Mouse (Mus musculus) cortical plate, adult 2 months (tissue): ENCODE measurements around the gene Usp17lb. TPM values are rescaled to one million over a fixed set of nuclear protein-coding genes. Genes with fewer than 3 reads are reported as not detected.
"Not testable (repeated sequence)": the region's sequence is repeated elsewhere in the genome, so short reads cannot be mapped to it uniquely, and the experiment has no call there.

Experiments used
- H3K27ac ChIP-seq: fragments of 200-500 bp; 2 replicates; pipeline ENCODE4 v1.5.1; 2012; ENCODE audit warnings: low read length, control low read depth, inconsistent platforms; ENCODE audit not compliant: insufficient read depth
- H3K4me1 ChIP-seq: fragments of 200-500 bp; 2 replicates; pipeline ENCODE4 v1.6.1; 2011; ENCODE audit warnings: low read length; ENCODE audit not compliant: control insufficient read depth, insufficient read depth
- H3K4me3 ChIP-seq: fragments of 200-500 bp; 2 replicates; pipeline ENCODE4 v1.5.1; 2011; ENCODE audit warnings: mild to moderate bottlenecking, low read length, control low read depth; ENCODE audit not compliant: insufficient read depth
- CTCF ChIP-seq: fragments of 200-500 bp; IDR thresholded peaks from 2 replicates; pipeline ENCODE4 v1.5.1; 2011; ENCODE audit warnings: mild to moderate bottlenecking, control low read depth, low read length; ENCODE audit not compliant: insufficient read depth; ENCODE audit errors: extremely low read depth
- POLR2A ChIP-seq: fragments of 200-500 bp; IDR thresholded peaks from 2 replicates; pipeline ENCODE4 v1.6.1; 2011; ENCODE audit warnings: mild to moderate bottlenecking, low read length, control low read depth; ENCODE audit not compliant: insufficient read depth; ENCODE audit errors: extremely low read depth
- polyA plus RNA-seq: library from polyadenylated mRNA; depleted of rRNA; stranded (reverse); fragments of >200 nt; gene quantifications from 2 replicates; pipeline ENCODE4 v1.2.3, GENCODE M21; 2012; rRNA removed

Gene Usp17lb
- not detected in 2 replicates for polyA plus RNA-seq

DNA sequence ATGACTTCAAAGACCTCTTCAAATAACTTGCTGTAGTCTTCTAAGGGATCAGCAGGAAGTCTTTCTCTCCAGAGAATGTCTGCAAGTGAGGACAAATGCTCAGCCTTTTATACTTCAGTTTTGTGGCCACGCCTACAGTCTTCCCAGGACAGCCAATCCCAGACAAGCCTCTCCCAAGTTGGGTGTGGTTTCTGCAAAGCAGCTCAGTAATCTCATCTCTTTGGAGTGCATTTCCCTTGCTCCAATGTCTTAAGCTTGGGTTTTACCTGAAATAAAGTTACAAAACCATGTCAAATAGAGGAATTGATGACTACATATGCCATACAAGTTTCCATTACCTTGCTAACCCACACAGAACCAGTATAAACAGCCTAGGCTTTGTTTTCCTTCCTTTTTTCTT, at the start of gene Usp17lb:
TSS of gene Usp17lb (minus strand) at position 101 of the 400 bp plus-strand sequence.
- no peaks in the 10 kb centered on the region for H3K4me1 ChIP-seq
- TF ChIP-seq POLR2A (no peak), CTCF (no peak)
- H3K4me3 ChIP-seq = no peak within 1 kb of the TSS
- H3K27ac ChIP-seq = no peak within 1 kb of the TSS

GRCm38 (mm10) chr7:104877731-104878130, 35.3 kb upstream of the Usp17lb start, which contains the start of gene Olfr665:
TSS of gene Olfr665 (plus strand) at chr7:104878031.
- TF ChIP-seq CTCF = no peak
- TF ChIP-seq POLR2A = no peak
- Histone ChIP-seq H3K4me1 (no peaks in the 10 kb centered on the region), H3K4me3 (no peak within 1 kb of the TSS), H3K27ac (no peak within 1 kb of the TSS)

DNA sequence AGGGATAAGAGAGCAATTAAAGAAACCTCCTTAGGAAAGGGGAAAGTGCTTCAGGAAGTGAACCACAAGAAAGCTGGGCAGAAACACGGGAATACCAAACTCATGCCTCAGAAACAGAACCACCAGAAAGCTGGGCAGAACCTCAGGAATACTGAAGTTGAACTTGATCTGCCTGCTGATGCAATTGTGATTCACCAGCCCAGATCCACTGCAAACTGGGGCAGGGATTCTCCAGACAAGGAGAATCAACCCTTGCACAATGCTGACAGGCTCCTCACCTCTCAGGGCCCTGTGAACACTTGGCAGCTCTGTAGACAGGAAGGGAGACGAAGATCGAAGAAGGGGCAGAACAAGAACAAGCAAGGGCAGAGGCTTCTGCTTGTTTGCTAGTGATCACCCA, 19.0 kb upstream of the Usp17lb start:
- no peak for TF ChIP-seq POLR2A
- TF ChIP-seq CTCF = no peak
- Histone ChIP-seq H3K4me3 (no peak overlapping the region), H3K27ac (no peak overlapping the region), H3K4me1 (no peaks in the 10 kb centered on the region)

GRCm38 (mm10) chr7:104857683-104858082, 15.3 kb upstream of the Usp17lb start:
- TF ChIP-seq POLR2A = no peak
- Histone ChIP-seq H3K27ac (no peak overlapping the region), H3K4me3 (no peak overlapping the region), H3K4me1 (no peaks in the 10 kb centered on the region)

- H3K4me1 ChIP-seq, H3K27ac ChIP-seq, H3K4me3 ChIP-seq: not testable (repeated sequence)
Observed at GRCm38 (mm10) chr7:104856709-104857108, 14.3 kb upstream of the Usp17lb start, which contains the start of gene Usp17la. TSS of gene Usp17la (plus strand) at chr7:104857009.

DNA sequence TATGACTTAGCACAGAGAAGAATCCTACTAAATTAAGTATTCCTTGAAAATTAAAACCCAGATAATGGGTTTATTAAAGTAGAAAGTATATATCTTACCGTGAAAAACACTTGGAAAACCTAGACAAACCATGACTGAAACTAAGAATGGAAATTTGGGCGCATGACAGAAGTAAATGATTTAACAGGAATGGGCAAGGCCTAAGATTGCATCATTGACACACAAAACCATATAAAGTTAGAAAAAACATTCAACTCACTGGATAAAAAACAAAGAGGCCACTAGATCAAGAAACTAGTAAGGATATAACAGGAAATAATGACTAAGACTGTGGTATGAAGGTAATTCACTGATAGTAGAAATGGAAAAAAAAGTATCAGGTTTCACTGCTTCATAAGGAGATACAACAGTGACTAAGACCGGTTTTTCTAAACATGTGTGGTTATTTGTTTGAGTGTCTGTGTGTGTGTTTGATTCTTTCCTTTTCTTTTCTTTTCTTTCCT, 12.9 kb upstream of the Usp17lb start:
- H3K4me3 ChIP-seq = no peak overlapping the region
- no peak overlapping the region for H3K27ac ChIP-seq
- H3K4me1 ChIP-seq = no peaks in the 10 kb centered on the region
- TF ChIP-seq POLR2A (no peak), CTCF (no peak)

- not testable (repeated sequence) for H3K27ac ChIP-seq, H3K4me1 ChIP-seq, H3K4me3 ChIP-seq
Observed at GRCm38 (mm10) chr7:104851546-104851945, 9.1 kb upstream of the Usp17lb start.

DNA sequence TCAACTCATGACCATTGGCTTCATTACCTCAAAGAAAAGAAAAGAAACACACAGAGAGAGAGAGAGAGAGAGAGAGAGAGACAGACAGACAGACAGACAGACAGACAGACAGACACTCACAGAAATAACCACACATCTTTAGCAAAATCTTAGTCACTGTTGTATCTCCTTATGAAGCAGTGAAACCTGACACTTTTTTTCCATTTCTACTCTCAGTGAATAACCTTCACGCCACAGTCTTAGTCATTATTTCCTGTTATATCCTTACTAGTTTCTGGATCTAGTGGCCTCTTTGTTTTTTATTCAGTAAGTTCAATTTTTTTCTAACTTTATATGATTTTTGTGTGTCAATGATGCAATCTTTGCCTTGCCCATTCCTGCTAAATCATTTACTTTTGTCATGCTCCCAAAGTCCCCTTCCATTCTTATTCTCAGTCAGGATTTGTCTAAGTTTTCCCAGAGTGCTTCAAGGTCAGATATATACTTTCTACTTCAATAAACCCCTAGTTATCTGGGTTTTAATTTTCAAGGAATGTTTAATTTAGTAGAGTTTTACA, 1.4 kb upstream of the Usp17lb start:
- Histone ChIP-seq H3K4me3 (no peak overlapping the region), H3K27ac (no peak overlapping the region), H3K4me1 (no peaks in the 10 kb centered on the region)
- TF ChIP-seq POLR2A (no peak), CTCF (no peak)

DNA sequence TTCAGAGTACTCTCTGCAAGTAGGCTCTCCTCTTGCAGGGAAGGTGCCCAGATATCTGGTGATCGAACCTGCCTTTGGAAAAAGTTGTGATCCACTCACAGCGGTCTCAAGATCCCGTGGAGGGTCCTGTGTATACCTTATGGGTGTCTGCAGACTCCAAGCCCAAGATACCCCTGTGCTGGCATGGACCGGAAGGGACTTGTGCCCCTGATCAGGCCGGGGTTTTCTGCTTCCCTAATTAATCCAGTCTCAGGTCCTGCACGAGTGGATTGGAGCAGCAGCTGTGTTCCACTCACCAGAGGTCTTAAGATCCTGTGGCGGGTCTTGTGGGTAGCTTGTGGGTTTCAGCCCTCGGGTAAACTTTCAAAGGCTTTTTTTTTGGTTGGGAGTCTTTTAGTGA, 32.1 kb downstream of the Usp17lb start:
- H3K27ac ChIP-seq, H3K4me3 ChIP-seq, H3K4me1 ChIP-seq: not testable (repeated sequence)

GRCm38 (mm10) chr7:104790796-104791195, 51.6 kb downstream of the Usp17lb start:
- H3K4me3 ChIP-seq = no peak overlapping the region
- no peak for TF ChIP-seq CTCF
- TF ChIP-seq POLR2A = no peak
- no peak overlapping the region for H3K27ac ChIP-seq
- no peaks in the 10 kb centered on the region for H3K4me1 ChIP-seq

Other genes starting within 250 kb of the Usp17lb start
- gene Olfr655, start 240.8 kb downstream of the Usp17lb start, polyA plus RNA-seq = not detected in 2 replicates
- not detected in 2 replicates for gene Olfr656, start 228.6 kb downstream of the Usp17lb start, polyA plus RNA-seq
- not detected in 2 replicates for gene Olfr657, start 217.8 kb downstream of the Usp17lb start, polyA plus RNA-seq
- gene Olfr658, start 195.3 kb downstream of the Usp17lb start, polyA plus RNA-seq = 0.04 TPM in 2 replicates
- not detected in 2 replicates for gene Olfr659, start 175.8 kb downstream of the Usp17lb start, polyA plus RNA-seq
- not detected in 2 replicates for gene Olfr661, start 156.1 kb downstream of the Usp17lb start, polyA plus RNA-seq
- gene Usp17le, start 65.1 kb downstream of the Usp17lb start, polyA plus RNA-seq = not detected in 2 replicates
- gene Usp17la, start 14.4 kb upstream of the Usp17lb start, polyA plus RNA-seq = not detected in 2 replicates
- gene Olfr665, start 35.4 kb upstream of the Usp17lb start, polyA plus RNA-seq = not detected in 2 replicates
- not detected in 2 replicates for gene Olfr666, start 53.3 kb upstream of the Usp17lb start, polyA plus RNA-seq
- not detected in 2 replicates for gene Olfr667, start 78.9 kb upstream of the Usp17lb start, polyA plus RNA-seq
- gene Olfr668, start 85.5 kb upstream of the Usp17lb start, polyA plus RNA-seq = not detected in 2 replicates
- gene Olfr669, start 91.6 kb upstream of the Usp17lb start, polyA plus RNA-seq = not detected in 2 replicates
- gene Olfr670, start 120.0 kb upstream of the Usp17lb start, polyA plus RNA-seq = not detected in 2 replicates
- gene Olfr671, start 136.5 kb upstream of the Usp17lb start, polyA plus RNA-seq = not detected in 2 replicates
- not detected in 2 replicates for gene Olfr672, start 159.4 kb upstream of the Usp17lb start, polyA plus RNA-seq
- gene Olfr675, start 185.9 kb upstream of the Usp17lb start, polyA plus RNA-seq = not detected in 2 replicates
- gene Olfr676, start 190.1 kb upstream of the Usp17lb start, polyA plus RNA-seq = not detected in 2 replicates
- not detected in 2 replicates for gene Olfr677, start 208.8 kb upstream of the Usp17lb start, polyA plus RNA-seq
- gene Olfr678, start 221.9 kb upstream of the Usp17lb start, polyA plus RNA-seq = not detected in 2 replicates
- not detected in 2 replicates for gene Olfr679, start 238.6 kb upstream of the Usp17lb start, polyA plus RNA-seq